Mouse (Mus musculus): ENCODE measurements around the gene Caln1.

Caln1 gene

DNA sequence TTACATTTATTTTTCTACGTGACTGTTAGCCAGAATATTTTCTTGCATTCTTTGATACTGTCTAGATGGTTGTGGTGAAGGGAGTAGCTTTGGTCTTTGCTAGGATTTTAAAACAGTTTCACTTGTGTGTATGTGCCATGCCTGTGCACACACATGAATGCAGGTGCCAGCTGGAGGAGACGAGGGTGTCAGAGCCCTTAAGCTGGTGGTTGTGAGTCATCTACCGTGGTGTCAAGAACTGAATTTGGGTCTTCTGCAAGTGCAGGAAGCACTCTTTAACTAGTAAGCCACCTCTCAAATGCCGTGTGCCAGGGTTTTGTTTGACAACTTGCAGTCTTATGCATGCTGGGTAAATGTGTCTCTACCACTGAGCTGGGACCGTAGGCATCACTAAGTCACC lies 178.2 kb downstream of the Caln1 start:
- no peak for DNase-seq (ENCODE audit: low spot score)

DNA sequence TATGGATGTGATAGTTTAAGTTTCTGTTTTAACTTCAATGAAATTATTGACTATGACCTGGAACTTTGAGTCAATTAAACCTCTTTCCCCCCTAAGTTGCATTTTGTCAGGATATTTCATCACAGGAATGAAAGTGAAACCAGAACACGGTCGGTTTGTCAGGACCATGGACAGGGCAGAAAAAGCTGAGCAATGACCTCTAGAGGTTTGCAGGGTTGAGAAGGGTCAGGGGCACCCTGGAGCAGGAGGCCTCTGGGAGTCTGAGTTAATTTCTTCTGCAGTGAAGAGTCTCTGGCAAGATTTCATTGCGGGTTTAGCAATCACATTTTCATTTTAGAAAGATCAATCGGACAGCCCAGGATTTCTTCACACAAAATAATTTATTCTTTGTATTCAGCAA lies 184.7 kb downstream of the Caln1 start:
- DNase-seq (ENCODE audit: low spot score), result no peak

DNA sequence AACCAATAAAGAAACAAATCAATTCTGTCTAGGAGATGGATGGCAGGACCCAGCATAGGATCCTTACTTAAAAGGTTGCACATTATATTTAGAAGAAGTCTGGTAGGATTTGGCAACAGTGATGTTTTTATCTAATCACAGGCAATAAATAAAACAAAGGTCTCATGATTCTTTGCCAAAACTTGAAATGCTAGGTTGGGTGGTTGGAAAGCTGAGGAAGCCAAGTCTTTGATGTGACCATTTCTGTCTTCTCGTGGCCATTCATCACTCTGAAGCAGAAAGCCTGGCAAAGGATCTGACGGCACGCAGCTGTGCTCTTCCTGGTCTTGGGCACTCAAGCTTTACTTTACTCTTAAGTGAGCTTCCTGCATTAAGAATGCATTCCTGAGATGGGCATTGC lies 193.9 kb downstream of the Caln1 start:
- DNase-seq (ENCODE audit: low spot score), result no peak

DNA sequence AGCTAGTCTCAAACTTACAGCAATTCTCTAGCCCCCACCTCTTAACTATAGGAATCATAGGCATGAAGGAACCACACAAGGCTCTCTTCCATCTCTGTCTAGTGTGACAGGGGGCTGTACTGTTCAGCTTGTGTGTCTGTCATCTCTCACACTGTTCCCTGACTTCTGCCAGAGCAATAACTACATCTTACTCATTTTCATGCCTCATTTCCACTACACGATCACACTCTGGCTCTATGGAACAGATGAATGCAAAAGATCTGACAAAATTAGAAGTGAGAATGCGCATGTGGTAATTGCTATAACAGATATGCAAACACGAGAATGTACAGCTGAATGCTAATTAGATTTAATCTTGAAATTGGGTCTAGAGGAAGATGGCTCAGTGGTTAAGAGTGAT lies 196.7 kb downstream of the Caln1 start:
- DNase-seq (ENCODE audit: low spot score), result no peak

DNA sequence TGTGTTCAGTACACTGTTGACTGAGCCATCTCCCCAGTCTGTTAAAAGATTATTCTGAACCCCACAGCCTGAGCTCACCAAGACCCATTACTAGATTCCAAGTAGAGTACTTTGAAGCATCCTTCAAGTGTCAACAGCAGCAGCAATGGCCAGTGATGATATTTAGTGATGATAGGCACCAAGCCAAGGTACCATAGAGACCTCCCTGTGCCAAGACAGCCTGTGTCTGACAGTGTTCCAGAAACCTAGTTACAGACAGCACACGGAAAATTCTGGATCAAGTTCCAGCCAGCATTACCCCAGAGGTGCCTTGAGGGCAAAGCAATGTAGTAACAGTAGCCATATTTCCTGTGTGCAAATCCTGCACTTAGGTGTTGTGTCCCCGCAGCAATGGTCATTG lies 208.3 kb downstream of the Caln1 start:
- DNase-seq (ENCODE audit: low spot score), result no peak

DNA sequence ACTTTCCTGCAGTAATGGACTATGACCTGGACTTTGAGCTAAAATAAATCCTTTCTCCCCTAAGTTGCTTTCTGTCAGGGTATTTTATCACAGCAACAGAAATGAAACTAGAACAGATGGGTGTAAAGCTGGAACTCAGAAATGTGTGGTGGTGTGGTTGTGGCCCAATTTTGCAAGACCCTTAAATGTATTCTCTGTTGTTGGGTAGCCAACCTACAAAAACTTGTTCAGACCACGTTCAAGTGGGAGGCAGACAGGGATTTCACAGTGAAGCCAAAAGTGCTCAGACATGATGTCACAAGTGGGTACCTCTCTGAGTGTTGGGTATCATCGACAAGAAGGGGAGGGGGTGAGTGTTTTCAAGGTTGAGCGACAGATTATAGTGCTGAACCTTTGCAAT lies 214.8 kb downstream of the Caln1 start:
- DNase-seq (ENCODE audit: low spot score), result no peak

DNA sequence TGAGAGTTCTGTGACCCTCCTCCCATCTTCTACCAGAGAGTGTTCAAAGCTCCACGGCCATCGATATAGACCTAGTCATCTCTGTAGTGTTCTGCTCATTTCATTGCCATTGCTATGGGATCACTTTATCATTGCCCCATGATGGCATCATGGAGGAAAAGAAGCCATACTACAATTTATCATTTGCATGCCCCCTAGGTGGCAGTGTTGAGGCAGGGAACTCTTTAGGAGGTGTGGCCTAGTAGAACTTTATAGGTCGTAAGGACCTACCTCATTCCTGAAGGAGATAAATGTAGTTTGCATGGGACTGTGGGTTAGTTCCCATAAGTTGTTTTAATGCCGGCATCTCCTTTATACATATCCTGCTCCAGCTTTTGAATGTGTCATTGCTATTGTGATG lies 217.0 kb downstream of the Caln1 start:
- DNase-seq (ENCODE audit: low spot score), result peak; percentile 2

DNA sequence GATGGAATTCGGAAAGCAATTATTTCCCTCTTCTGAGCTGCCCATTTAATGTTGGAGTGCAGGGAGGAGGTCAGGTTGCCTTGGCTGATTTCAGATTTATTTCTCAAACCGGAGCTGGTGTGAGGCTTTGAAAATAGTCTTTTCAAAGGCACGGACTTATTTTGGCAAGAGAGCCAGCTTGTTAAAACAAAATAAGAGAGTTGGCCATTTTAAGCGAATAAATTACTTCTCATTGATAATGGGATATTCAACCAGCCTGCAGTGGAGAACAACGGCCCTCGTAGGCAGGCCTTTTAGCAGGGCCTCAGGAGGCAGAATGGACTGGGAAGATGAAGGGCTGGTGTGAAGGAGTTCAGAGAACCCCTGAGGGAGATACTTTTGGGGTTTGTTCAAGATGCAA lies 227.3 kb downstream of the Caln1 start:
- no peak for DNase-seq (ENCODE audit: low spot score)

DNA sequence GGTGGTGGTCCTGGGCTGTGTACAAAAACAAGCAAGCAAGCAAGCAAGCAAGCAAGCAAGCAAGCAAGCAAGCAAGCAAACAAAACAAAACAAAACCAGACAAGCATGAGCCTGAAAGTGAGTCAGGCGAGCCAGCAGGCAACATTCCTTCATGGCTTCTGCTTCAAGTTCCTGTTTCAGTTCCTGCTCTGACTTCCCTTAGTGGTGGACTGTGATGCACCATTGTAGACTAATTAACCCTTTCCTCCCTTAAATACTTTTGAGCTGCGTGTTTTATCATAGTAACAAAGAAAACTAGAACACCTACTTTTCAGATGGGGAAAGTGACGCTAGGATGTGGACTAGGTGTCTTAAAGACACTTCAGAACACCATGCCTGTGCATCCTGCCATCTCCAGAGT lies 244.4 kb downstream of the Caln1 start:
- DNase-seq (ENCODE audit: low spot score), result no peak

DNA sequence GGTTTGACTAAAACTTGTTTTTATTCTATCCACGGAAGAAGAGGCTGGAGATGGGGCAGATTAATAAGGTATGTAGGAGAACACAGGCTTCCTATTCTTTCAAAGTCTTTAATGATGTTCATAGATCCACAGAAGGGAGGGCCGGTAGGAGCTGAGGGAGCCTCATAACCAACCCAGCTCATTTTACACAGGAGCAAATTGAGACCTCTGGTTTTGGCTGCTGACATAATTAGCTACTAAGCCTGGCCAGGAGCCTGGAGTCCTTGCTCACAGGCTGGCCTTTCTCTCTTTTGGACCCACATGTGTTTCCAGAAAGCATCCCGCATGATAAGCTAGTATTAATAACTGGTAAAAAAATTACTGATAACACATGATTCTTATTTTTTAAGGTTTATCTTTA lies 245.0 kb downstream of the Caln1 start:
- DNase-seq (ENCODE audit: low spot score), result no peak

DNA sequence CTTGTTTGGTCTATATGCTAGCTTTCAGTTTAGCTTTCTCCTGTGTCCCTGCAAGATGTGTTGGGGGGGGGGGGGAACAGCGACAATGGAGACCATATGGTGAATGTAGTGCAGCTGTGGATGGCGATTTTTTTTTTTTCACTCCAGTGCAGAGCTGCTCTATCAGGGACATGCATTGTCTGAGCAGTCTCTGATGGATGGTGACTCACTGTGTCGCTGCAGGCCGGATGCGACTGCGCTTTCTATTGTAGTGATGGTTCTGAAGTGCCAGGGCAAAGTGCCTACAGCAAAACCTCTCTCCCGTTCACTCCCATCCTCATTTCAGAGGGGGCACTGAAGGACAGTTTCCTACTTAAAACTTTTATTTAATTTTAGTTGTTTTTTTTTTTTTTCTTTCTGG lies 250.8 kb downstream of the Caln1 start:
- no peak for DNase-seq (ENCODE audit: low spot score)

DNA sequence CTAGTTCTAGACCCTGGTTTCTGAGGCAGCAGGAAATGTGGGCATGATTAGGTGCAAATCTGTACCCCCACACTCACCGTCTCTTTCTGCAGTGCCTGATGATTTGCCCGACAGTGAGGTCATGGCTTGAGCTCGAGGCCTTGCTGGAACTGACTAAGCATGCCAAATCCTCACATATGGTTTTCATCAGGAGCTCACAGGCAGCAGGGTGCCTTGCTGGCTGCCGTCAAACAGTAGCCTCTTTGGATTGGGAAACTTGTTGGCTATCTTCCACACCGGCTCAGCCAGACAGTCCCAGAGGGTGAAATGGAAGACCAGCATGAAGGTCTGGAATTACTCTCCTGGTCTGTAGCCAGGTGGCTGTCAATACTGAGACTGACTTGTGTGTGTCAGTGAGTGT lies 254.0 kb downstream of the Caln1 start:
- DNase-seq (ENCODE audit: low spot score), result no peak

DNA sequence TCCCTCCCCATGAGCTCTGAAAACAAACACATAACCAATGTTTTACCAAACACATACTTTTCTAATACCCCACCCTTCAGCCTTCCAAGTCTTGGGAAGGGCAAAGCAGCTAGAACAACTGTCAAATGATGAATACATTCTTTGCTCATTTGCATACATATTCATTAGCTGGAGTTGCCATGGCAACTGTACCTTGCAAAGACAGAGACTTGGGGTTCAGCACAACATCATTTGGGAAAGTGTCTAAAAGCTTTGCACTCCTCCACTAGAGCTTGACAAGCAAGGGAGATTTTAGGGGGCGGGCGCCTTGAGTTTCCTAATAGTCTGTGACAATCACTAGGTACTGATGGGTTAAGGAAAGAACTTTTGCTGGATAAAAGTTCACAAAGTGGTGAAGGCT lies 258.5 kb downstream of the Caln1 start:
- no peak for DNase-seq (ENCODE audit: low spot score)

DNA sequence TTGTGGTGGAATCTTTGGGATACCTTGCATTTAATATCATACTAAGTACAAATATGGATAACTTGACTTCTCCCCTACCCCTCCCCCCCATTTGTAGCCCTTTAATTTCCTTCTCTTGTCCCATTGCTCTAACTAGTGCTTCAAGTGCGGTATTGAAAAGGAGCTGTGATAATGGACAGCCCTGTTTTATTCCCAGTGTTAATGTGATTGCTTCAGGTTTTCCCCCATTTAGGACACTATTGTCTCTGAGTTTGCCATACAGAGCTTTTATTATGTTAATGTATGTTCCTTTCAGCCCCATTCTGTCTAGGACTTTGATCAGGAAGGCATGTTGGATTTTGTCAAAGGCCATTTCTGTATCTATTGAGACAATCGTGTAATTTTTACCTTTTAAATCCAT lies 266.1 kb downstream of the Caln1 start:
- no peak for DNase-seq (ENCODE audit: low spot score)

DNA sequence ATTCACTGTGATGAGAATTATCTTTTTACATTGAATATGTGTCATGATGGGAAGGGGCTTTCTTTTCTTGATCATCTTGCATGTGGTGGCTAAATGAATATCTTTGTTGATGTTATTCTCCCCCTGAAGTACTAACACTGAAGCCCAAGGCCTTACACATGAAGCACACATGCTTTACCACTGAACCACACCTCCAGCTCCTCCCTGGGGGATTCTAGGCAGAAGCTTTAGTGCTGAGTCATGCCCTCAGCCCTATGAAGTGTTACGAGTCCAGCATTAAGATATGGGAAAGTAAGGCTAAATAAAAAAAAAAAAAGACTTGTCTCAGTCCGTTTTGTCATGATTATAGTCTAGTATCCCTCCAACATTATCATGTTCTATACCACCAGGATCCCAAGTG lies 272.6 kb downstream of the Caln1 start:
- peak; percentile 28 for DNase-seq (ENCODE audit: low spot score)

DNA sequence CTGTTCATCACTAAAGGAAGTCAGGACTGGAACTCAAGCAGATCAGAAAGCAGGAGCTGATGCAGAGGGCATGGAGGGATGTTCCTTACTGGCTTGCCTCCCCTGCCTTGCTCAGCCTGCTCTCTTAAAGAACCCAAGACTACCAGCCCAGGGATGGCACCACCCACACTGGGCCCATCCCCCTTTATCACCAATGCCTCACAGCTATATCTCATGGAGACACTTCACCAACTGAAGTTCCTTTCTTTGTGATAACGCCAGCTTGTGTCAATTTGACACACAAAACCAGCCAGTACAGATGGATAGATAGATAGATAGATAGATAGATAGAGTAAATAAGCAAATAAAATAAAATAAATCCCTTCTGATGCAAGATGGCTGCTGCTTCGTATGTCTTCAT lies 276.9 kb downstream of the Caln1 start:
- DNase-seq (ENCODE audit: low spot score), result peak; percentile 23

DNA sequence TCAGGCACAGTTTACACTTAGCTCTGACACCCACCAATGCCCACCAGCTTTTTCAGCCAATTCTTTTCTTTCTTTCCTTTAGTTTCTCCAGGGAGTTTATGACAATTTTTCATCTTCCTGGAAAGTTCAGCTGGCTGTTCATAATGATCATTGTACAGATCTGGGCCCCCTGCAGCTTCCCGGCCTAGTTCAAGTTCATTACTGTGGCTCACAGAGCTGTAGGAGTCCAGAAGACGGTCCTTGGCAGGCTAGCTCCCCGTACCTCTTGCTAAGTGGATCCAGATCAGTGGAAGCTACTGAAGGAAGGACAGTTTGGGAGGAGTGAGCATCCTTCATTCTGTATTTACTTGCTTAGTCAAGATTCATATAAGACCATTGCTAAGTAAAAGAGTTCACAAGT lies 288.9 kb downstream of the Caln1 start:
- no peak for DNase-seq (ENCODE audit: low spot score)

DNA sequence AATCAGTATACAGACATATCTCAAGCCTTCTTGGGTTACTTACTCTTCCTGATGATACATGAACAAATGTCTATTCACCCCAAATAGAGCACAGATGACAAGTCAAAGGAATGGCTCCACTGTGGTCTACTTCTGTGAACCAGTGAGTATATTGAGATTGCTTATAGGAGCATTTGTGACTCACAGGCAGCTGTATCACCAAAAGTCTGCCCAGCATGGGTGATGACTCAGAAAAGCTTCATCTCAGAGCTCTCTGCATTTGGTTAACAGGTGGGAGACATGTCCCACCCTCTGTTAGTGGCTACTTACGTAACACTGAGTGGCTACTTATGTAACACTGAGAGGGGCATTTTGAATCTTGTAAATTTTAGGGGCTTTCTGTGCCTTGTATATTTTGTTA lies 296.8 kb downstream of the Caln1 start:
- DNase-seq (ENCODE audit: low spot score), result no peak

DNA sequence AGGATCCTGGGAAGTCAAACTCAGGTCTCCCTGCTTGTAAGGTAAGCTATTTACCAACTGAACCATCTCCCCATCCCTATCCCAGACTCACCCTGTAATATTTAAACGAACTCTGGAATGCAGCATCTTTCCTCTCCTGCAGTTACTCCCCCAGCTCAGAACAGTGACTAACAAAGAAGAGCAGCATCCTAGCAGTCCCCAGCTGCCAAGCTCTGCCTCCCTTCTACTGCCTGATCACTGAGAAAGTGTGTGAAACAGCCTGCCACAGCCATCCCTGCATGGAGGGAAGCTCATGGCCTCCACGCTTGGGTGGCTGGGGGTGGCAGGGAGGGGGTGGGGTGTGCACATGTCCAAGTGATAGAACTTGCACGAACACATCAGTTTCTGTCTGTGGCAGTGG lies 303.3 kb downstream of the Caln1 start:
- no peak for DNase-seq (ENCODE audit: low spot score)

DNA sequence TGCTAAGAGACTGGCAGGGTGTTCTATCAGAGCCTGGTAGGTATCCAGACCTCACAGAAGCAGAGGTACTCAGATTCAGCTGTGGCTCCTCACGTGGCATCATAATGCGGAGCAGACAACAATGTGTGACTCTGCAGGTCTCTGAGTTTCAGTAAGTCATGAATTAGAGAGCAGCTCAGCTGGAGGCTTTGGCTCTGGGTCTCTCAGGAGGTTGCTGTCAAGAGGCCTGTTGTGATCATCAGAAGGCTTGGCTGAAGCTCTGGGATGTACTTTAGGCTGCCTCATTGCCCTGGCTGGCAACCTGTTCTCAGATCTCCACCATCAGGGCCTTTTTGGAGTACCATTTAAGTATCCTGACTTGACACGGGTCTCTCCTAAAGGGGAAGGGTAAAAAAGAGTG lies 303.8 kb downstream of the Caln1 start:
- DNase-seq (ENCODE audit: low spot score), result no peak

DNA sequence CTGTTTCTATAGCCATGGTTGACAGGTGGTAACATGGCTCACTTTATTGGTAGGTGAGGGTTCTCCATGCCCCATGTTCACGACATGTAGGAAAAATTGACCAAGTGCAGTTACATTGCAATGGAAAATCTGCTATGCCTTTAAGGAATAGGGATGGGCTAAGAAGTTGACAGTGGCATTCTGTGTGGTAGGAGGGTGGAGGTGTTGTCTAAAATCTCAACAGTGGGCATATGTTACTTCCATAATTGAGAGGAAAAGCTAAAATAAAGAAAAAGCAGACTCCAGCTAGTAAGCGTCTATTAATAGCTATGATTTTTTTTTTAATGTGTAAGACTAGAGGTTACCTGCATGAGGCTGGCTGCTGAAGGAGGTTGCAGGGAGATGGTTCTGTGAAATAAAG lies 308.6 kb downstream of the Caln1 start:
- DNase-seq (ENCODE audit: low spot score), result no peak

DNA sequence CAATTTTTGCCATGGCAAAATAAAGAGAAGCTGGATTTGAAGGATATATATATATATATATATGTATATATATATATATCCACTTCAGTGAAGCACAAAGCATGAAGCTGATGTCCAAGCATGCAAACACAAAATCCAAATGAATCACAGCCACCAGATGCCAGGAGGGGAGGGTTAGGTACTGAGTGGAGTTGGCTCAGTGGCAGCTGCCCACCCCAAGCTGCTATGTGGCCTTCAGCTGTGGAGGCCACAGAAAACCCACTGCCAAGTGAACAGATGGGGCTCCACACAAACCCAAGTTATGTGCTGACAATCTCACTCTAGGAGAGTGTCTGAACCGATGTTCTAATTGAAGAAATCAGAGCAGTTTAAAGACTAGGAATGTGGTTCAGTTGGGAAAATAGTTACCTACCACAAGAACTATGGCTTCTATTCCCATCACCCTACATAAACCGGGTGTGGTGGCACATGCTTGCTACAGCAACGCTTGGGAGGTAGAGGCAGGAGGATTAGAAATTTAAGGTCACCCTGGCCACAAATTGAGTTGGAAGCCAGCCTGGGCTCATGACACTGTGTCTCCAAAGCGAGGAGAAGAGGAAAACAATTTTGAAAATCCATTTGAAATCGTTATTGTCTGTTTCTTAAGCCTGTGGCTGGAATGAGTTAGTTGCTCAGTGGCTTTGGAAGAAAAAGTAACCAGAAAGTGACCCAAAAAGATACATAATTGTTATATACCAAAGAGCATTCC lies 316.8 kb downstream of the Caln1 start:
- no peak for DNase-seq (ENCODE audit: low spot score)

DNA sequence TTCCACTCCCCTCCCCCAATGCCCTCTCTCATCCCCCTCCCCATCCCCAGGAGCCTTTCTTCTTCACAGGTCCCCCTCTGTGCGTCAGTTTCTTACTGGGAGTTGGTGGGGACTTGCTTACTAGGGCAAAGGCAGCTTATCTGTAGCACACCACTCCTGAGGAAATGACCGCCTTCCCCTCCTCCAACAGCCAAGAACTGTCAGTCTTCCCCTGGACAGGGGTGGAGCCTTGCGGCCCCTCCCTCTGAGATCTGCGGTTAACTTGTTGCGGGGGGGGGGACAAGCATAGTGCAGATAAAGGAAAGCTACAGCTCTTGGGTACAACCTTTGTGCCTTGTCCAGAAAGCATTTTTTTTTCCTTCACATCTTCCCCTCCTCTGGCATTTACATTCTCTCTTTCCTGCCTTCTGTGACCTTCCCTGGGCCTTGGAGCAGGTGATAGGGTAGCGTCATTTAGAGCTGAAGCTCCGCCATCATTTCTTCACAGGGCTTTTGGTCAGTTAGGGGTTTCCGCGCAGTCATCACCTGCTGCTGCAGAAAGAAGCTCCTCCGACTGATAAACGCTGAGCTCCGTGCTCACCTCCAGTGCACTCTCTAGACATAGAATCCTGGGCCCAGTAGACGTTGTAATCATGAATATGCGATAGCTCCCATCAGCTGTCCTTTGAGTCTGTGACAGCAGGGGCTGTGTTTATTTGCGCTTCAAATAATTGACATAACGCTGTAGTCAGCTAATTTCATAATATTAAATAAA lies 319.3 kb downstream of the Caln1 start:
- DNase-seq (ENCODE audit: low spot score), result peak; percentile 33

DNA sequence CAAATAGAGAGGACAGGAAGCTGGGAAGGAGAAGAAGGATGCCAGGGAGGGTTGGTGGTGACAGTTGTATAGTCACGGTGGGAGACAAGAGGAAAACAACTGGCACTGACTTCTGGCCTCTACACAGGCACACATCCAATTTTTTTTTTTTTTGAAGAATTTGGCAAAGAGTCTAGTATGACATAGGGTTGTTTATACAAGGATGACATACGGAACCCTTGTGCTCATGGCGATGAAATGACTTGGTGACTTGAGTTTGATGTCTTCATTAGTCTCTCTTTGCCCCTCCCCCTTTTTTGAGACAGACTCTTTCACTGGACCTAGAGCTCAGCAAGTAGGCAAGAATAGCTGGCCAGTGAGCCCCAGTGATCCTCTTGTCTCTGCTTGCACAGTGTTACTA lies 322.1 kb downstream of the Caln1 start:
- no peak for DNase-seq (ENCODE audit: low spot score)
